Mouse (Mus musculus) heart, adult 2 months (tissue): ENCODE data around the gene Olfr114. TPM values are rescaled to one million over a fixed set of nuclear protein-coding genes. Genes with fewer than 3 reads are reported as not detected.

Experiments
- DNase-seq, 2 experiments: peaks; one replicate each; pipeline ENCODE4 v3.0.0; 2021
- H3K27ac ChIP-seq: fragments of 200-600 bp; 2 replicates; pipeline ENCODE4 v1.8.1; 2022
- H3K27me3 ChIP-seq: fragments of 200-500 bp; 2 replicates; pipeline ENCODE4 v1.6.1; 2012; ENCODE audit warnings: mild to moderate bottlenecking, low read length, inconsistent platforms, mixed read lengths; ENCODE audit not compliant: control insufficient read depth, insufficient read depth
- H3K36me3 ChIP-seq: fragments of 200-500 bp; 2 replicates; pipeline ENCODE4 v1.6.1; 2012; ENCODE audit warnings: low read length, inconsistent platforms; ENCODE audit not compliant: control insufficient read depth, insufficient read depth
- H3K4me1 ChIP-seq: fragments of 200-500 bp; 2 replicates; pipeline ENCODE4 v1.6.1; 2011; ENCODE audit warnings: low read length; ENCODE audit not compliant: control insufficient read depth, insufficient read depth
- H3K4me3 ChIP-seq: fragments of 200-600 bp; 2 replicates; pipeline ENCODE4 v1.8.1; 2022
- H3K79me2 ChIP-seq: fragments of 200-500 bp; replicated peaks from 2 replicates; pipeline ENCODE4 v1.6.1; 2012; ENCODE audit warnings: mild to moderate bottlenecking, inconsistent platforms, low read length, moderate library complexity, mixed read lengths; ENCODE audit not compliant: control insufficient read depth, insufficient read depth
- H3K9ac ChIP-seq: fragments of 200-500 bp; 2 replicates; pipeline ENCODE4 v1.6.1; 2012; ENCODE audit warnings: low read depth, mild to moderate bottlenecking, control low read depth, inconsistent platforms, low read length, mixed read lengths
- CTCF ChIP-seq: fragments of 200-600 bp; IDR thresholded peaks from 2 replicates; pipeline ENCODE4 v1.8.1; 2022; ENCODE audit warnings: antibody characterized with exemption, mild to moderate bottlenecking, moderate library complexity
- EP300 ChIP-seq: fragments of 200-500 bp; IDR thresholded peaks from 2 replicates; pipeline ENCODE4 v1.6.1; 2011; ENCODE audit warnings: low read depth, low read length, control low read depth; ENCODE audit not compliant: insufficient read depth
- POLR2A ChIP-seq: fragments of 200-500 bp; IDR thresholded peaks from 2 replicates; pipeline ENCODE4 v1.6.1; 2011; ENCODE audit warnings: mild to moderate bottlenecking, low read depth, low read length, control low read depth; ENCODE audit not compliant: insufficient read depth
- WGBS: fragments of 180-500 bp; shearing (Covaris S2); methylation state at CpG from one replicate; pipeline ENCODE4 v1.1.7; 2018; 5-methylcytosine and 5-hydroxymethylcytosine counted together
- intact Hi-C: fragments of 180-260 bp; cut with DNase I; formaldehyde crosslinking; loops from one replicate; pipeline ENCODE4 v1.15.1; 2025
- long read RNA-seq: library from polyadenylated mRNA; stranded (forward); transcript quantifications from one replicate; pipeline ENCODE4 v2.0.0, GENCODE M21; 2021
- polyA plus RNA-seq: library from polyadenylated mRNA; depleted of rRNA; stranded (reverse); fragments of >200 nt; gene quantifications from 2 replicates; pipeline ENCODE4 v1.2.3, GENCODE M21; 2012; rRNA removed
- total RNA-seq, 2 experiments: library from RNA; stranded (reverse); gene quantifications; 2 replicates each; pipeline ENCODE4 v1.2.3; 2021

Olfr114 gene
- total RNA-seq (not detected), polyA plus RNA-seq (not detected in 2 replicates)
- long read RNA-seq, result 0 reads

DNA sequence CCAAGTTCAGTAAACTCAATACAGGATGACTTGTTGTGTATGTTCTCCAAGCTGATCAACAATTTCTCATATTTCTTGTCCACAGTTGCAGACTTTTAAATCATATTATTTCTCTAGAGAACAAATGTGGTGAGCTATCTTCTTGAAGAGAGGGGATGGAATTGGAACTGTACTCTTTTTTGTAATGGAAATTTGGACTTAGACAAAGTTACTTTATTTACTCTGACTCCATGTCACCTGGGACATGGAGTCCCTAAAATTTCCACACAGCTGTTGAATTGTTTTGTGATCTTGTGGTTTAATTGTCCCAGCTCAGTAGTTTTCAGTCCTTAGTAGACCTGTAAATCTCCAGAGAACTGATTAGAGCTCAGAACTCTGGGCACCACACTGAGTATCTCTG is at the start of gene Olfr114:
Gene Olfr114, minus strand, starts transcription at position 101 of the 400 bp plus-strand sequence.
- TF ChIP-seq EP300, result no peak
- TF ChIP-seq POLR2A, result no peak
- no peak for TF ChIP-seq CTCF
- intact Hi-C loops, result no loop called here
- no peaks in the 10 kb centered on the region for H3K79me2 ChIP-seq
- H3K36me3 ChIP-seq, result no peaks in the 10 kb centered on the region
- no peak within 1 kb of the TSS for H3K27ac ChIP-seq
- no peaks in the 10 kb centered on the region for H3K27me3 ChIP-seq
- no peak within 1 kb of the TSS for H3K4me3 ChIP-seq
- no peaks in the 10 kb centered on the region for H3K4me1 ChIP-seq
- H3K9ac ChIP-seq, result no peak within 1 kb of the TSS
- no peak for DNase-seq

DNA sequence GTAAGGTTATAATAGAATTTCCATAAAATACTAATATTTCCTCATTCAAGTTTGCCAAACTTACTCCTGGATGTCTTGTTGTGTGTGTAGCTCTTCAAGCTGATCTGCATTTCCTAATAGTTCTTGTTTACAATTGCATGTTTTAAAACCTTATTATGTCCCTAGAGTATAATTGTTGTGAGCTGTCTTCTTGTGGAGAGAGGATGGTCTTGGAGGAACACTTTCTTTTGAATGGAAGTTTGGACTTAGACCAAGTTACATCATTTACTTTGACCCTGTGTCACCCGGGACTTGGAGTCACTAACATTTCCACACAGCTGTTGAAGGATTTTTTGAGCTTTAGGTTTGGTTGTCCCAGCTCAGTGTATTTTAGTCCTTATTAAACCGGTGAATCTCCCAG is 34.5 kb upstream of the Olfr114 start, which contains the start of the genes Olfr115 and Olfr116:
Gene Olfr115, minus strand, starts transcription at position 101 of the 400 bp plus-strand sequence.
Gene Olfr116, minus strand, starts transcription at position 191 of the 400 bp plus-strand sequence.
- no peak within 1 kb of the TSS for H3K27ac ChIP-seq
- H3K36me3 ChIP-seq, result no peaks in the 10 kb centered on the region
- WGBS, result 67% methylated on average over 2 of the region's 2 CpGs
- no peak within 1 kb of the TSS for H3K9ac ChIP-seq
- no peaks in the 10 kb centered on the region for H3K79me2 ChIP-seq
- H3K4me3 ChIP-seq, result no peak within 1 kb of the TSS
- intact Hi-C loops, result no loop called here
- no peaks in the 10 kb centered on the region for H3K4me1 ChIP-seq
- TF ChIP-seq EP300, result no peak
- TF ChIP-seq CTCF, result no peak
- no peak for TF ChIP-seq POLR2A
- no peak for DNase-seq
- H3K27me3 ChIP-seq, result no peaks in the 10 kb centered on the region

DNA sequence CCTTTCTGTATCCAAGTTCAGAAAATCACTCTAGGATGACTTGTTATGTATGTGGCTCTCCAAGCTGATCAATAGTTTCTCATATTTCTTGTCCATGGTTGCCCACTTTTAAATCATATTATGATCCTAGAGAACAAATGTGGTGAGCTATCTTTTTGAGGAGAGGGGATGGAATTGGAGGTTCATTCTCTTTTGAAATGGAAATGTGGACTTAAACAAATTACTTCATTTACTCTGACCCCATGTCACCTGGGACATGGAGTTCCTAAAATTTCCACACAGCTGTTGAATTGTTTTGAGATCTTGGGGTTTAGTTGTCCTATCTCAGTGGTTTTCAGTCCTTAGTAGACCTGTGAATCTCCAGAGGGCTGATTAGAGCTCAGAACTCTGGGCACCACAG is 15.0 kb downstream of the Olfr114 start, which contains the start of gene Olfr113:
Gene Olfr113, minus strand, starts transcription at position 101 of the 400 bp plus-strand sequence.
- TF ChIP-seq POLR2A (no peak), CTCF (no peak), EP300 (no peak)
- Histone ChIP-seq H3K27me3 (no peaks in the 10 kb centered on the region), H3K4me1 (no peaks in the 10 kb centered on the region), H3K27ac (no peak within 1 kb of the TSS), H3K9ac (no peak within 1 kb of the TSS), H3K4me3 (no peak within 1 kb of the TSS), H3K36me3 (no peaks in the 10 kb centered on the region), H3K79me2 (no peaks in the 10 kb centered on the region)
- no peak for DNase-seq
- intact Hi-C loops, result no loop called here

GRCm38 (mm10) chr17:37569351-37569750 is 23.2 kb downstream of the Olfr114 start, which contains the start of gene Olfr112:
Olfr112 (minus strand) TSS chr17:37569451.
- H3K27me3 ChIP-seq, result no peaks in the 10 kb centered on the region
- no peaks in the 10 kb centered on the region for H3K36me3 ChIP-seq
- DNase-seq, result no peak
- no peaks in the 10 kb centered on the region for H3K4me1 ChIP-seq
- no peaks in the 10 kb centered on the region for H3K79me2 ChIP-seq
- H3K4me3 ChIP-seq, result no peak within 1 kb of the TSS
- H3K9ac ChIP-seq, result no peak within 1 kb of the TSS
- TF ChIP-seq POLR2A (no peak), EP300 (no peak), CTCF (no peak)
- intact Hi-C loops, result no loop called here
- no peak within 1 kb of the TSS for H3K27ac ChIP-seq

DNA sequence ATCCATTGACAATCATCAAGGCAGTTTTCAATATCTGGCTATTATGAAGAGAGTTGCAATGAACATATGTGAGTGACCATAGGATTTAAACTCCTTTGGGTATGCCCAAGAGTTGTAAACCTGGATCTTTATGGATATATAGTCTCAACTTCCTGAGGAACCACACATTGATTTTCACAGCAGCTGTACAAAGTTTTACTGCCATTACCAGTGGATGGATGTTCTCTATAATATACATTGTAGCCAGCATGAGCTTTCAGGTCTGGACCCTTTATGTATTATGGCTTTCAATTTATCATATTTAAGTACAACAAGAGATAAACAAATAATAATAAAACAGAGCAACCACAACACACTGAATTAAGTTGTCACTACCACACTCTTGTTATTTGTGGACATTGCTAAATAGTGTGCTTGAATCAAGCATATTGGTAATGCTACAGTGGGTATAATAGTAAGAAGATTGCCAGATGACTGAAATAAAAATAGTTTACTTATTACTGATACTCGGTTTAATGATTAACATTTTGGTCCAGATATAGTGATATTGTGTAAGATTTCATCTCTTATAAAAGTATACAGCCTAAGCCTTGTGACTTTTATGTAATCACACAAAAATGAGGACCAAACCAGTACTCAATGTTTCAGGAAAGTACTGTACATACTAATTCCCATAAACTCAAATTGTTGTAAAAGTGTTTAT is 33.5 kb downstream of the Olfr114 start:
- DNase-seq, result no peak
- intact Hi-C loops, result no loop called here
- Histone ChIP-seq H3K36me3 (no peaks in the 10 kb centered on the region), H3K4me1 (no peaks in the 10 kb centered on the region), H3K4me3 (no peak overlapping the region), H3K79me2 (no peaks in the 10 kb centered on the region), H3K27me3 (no peaks in the 10 kb centered on the region), H3K27ac (no peak overlapping the region), H3K9ac (no peak overlapping the region)
- WGBS, result 31% methylated on average over 1 of the region's 1 CpGs
- TF ChIP-seq CTCF, result no peak

- DNase-seq, result no peak
- Histone ChIP-seq H3K79me2 (no peaks in the 10 kb centered on the region), H3K4me3 (no peak overlapping the region), H3K27ac (no peak overlapping the region), H3K4me1 (no peaks in the 10 kb centered on the region), H3K36me3 (no peaks in the 10 kb centered on the region), H3K27me3 (no peaks in the 10 kb centered on the region), H3K9ac (no peak overlapping the region)
- TF ChIP-seq CTCF (no peak), EP300 (no peak), POLR2A (no peak)
- intact Hi-C loops, result no loop called here
- 43% methylated on average over 3 of the region's 3 CpGs for WGBS
Measured at GRCm38 (mm10) chr17:37543800-37544435, 48.6 kb downstream of the Olfr114 start.
